Mouse (Mus musculus) stomach, postnatal 0 days (tissue): Measurements from ENCODE around the gene Slc6a6. TPM values are rescaled to one million over a fixed set of nuclear protein-coding genes. Genes with fewer than 3 reads are reported as not detected.

Experiments used
- ATAC-seq: fragments of 200-750 bp; cut with Nextera tagmentation; 2 replicates; pipeline ENCODE4 v1.8.0; 2017; ENCODE audit not compliant: low FRiP score, low TSS enrichment
- DNase-seq: peaks from one replicate; pipeline ENCODE4 v3.0.0-alpha.2; 2016; ENCODE audit warnings: low spot score
- H3K27ac ChIP-seq: fragments of 300-500 bp; sonication (generic); replicated peaks from 2 replicates; pipeline ENCODE4 v1.5.1; 2014; ENCODE audit warnings: mild to moderate bottlenecking, control low read depth
- H3K27me3 ChIP-seq: fragments of 300-500 bp; sonication (generic); 2 replicates; pipeline ENCODE4 v1.6.1; 2014; ENCODE audit warnings: low read length; ENCODE audit not compliant: control insufficient read depth, insufficient read depth
- H3K36me3 ChIP-seq: fragments of 300-500 bp; sonication (generic); 2 replicates; pipeline ENCODE4 v1.6.1; 2014; ENCODE audit warnings: low read length, mixed read lengths; ENCODE audit not compliant: control insufficient read depth, insufficient read depth
- H3K4me1 ChIP-seq: fragments of 300-500 bp; sonication (generic); replicated peaks from 2 replicates; pipeline ENCODE4 v1.6.1; 2014; ENCODE audit warnings: antibody characterized with exemption; ENCODE audit not compliant: control insufficient read depth, insufficient read depth
- H3K4me2 ChIP-seq: fragments of 300-500 bp; sonication (generic); replicated peaks from 2 replicates; pipeline ENCODE4 v1.6.1; 2014; ENCODE audit warnings: low read depth, mild to moderate bottlenecking, control low read depth, moderate library complexity
- H3K4me3 ChIP-seq: fragments of 300-500 bp; sonication (generic); 2 replicates; pipeline ENCODE4 v1.5.1; 2014; ENCODE audit warnings: low read depth, low read length, control low read depth
- H3K9ac ChIP-seq: fragments of 300-500 bp; sonication (generic); 2 replicates; pipeline ENCODE4 v1.6.1; 2014; ENCODE audit warnings: mild to moderate bottlenecking, low read length, control low read depth, mixed read lengths
- H3K9me3 ChIP-seq: fragments of 300-500 bp; sonication (generic); 2 replicates; pipeline ENCODE4 v1.6.1; 2016; ENCODE audit warnings: low read length; ENCODE audit not compliant: control insufficient read depth
- CTCF ChIP-seq: IDR thresholded peaks from 2 replicates; pipeline ENCODE4 v1.5.1; 2016; ENCODE audit warnings: antibody characterized with exemption, low read depth, mild to moderate bottlenecking, moderate library complexity
- EP300 ChIP-seq: optimal IDR thresholded peaks from 2 replicates; pipeline ENCODE3; 2016; ENCODE audit warnings: antibody characterized with exemption
- WGBS: fragments of 180-500 bp; shearing (Covaris S2); extraction: QIAGEN DNeasy Blood & Tissue Kit; methylation state at CpG from one replicate; pipeline ENCODE4 v1.1.7; 2014; 5-methylcytosine and 5-hydroxymethylcytosine counted together
- polyA plus RNA-seq: library from polyadenylated mRNA; unstranded; fragments of >200 nt; fragmentation: Nextera tagmentation; extraction: Ambion mirVana; gene quantifications from 2 replicates; pipeline ENCODE4 v1.2.1, GENCODE M21; 2015

Gene Slc6a6
- polyA plus RNA-seq, 1 experiment from 2014 or later, result 66.5 TPM

- no peaks in the 10 kb centered on the region for H3K36me3 ChIP-seq
- H3K9ac ChIP-seq, result no peak overlapping the region
- ATAC-seq (peak; percentile 84), DNase-seq (peak; percentile 44)
- peak overlapping the region; percentile 73; the same call in 1 of the 2 replicates for H3K27ac ChIP-seq
- 62% methylated on average over 6 of the region's 6 CpGs for WGBS
- H3K27me3 ChIP-seq, result no peaks in the 10 kb centered on the region
- H3K4me1 ChIP-seq, result no peaks in the 10 kb centered on the region
- no peaks in the 10 kb centered on the region for H3K9me3 ChIP-seq
- no peak overlapping the region for H3K4me2 ChIP-seq
- no peak for TF ChIP-seq CTCF
- TF ChIP-seq EP300, result peak; percentile 83
- no peak overlapping the region for H3K4me3 ChIP-seq
Observed at GRCm38 (mm10) chr6:91665267-91665666, 18.6 kb upstream of the Slc6a6 start.

DNA sequence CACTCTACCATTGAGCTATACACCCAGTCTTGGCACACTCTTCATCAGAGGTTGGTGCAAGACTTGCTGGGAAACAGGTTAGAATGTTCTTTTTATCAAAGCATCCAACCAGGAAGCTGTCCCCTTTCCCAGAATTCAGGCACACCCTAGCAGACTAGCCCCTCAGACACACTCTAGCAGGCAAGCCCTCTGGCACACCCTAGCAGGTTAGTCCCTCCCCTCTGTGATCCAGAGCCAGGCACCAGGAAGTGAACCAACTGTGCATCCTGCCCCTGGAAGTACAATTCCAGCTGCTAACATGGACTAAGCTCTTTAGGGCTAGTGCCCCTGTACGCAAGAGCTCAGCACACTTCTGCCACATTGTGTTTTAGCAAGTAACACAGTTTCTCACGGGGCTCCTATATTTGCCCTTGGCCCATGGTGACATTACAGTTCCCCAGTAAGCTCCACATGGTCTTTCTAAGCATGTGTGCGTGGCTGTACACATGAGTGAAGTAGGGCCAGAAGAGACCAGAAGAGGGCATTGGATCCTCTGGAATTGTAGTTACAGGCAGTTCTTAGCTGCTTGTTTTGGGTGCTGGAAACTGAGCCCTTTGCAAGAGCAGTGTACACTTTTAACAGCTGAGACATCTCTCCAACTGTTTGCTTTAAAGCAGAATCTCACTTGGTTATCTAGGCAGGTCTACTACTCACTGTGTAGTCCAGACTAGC lies 17.7 kb upstream of the Slc6a6 start:
- Histone ChIP-seq H3K27ac (peak overlapping the region; percentile 73; the same call in 1 of the 2 replicates), H3K27me3 (no peaks in the 10 kb centered on the region), H3K36me3 (no peaks in the 10 kb centered on the region), H3K4me1 (no peaks in the 10 kb centered on the region), H3K9me3 (no peaks in the 10 kb centered on the region), H3K4me3 (no peak overlapping the region), H3K4me2 (no peak overlapping the region), H3K9ac (no peak overlapping the region)
- ATAC-seq (peak; percentile 86), DNase-seq (peak; percentile 61)
- WGBS, result 86% methylated on average over 3 of the region's 3 CpGs
- 0 out of 2 replicates have a peak, but pooled peaks have one; percentile 9 for TF ChIP-seq CTCF
- no peak for TF ChIP-seq EP300

DNA sequence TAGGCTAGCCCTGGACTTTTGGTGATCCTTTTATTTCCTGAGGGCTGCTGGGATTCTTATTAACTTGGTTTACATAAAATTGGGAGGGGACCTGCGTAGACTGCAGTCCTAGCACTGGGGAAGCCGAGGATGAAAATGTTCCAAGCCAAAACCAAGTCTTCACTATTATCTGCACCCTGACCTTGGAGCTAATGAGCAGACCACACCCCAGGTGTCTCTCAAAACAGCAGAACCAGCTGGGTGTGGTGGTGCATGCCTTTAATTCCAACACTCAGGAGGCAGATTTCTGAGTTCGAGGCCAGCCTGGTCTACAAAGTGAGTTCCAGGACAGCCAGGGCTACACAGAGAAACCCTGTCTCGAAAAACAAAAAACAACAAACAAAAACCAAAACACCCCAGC lies 16.7 kb upstream of the Slc6a6 start:
- Histone ChIP-seq H3K27me3 (no peaks in the 10 kb centered on the region), H3K9me3 (no peaks in the 10 kb centered on the region), H3K36me3 (no peaks in the 10 kb centered on the region), H3K27ac (no peak overlapping the region), H3K9ac (no peak overlapping the region), H3K4me1 (no peaks in the 10 kb centered on the region), H3K4me2 (no peak overlapping the region), H3K4me3 (no peak overlapping the region)
- DNase-seq (no peak), ATAC-seq (no peak)
- 76% methylated on average over 4 of the region's 4 CpGs for WGBS
- TF ChIP-seq CTCF, result no peak
- no peak for TF ChIP-seq EP300

GRCm38 (mm10) chr6:91668276-91668675 lies 15.6 kb upstream of the Slc6a6 start:
- no peaks in the 10 kb centered on the region for H3K9me3 ChIP-seq
- no peak overlapping the region for H3K4me3 ChIP-seq
- H3K9ac ChIP-seq, result no peak overlapping the region
- no peaks in the 10 kb centered on the region for H3K4me1 ChIP-seq
- no peaks in the 10 kb centered on the region for H3K27me3 ChIP-seq
- no peak for ATAC-seq
- TF ChIP-seq EP300 (no peak), CTCF (no peak)
- no peak for DNase-seq
- no peaks in the 10 kb centered on the region for H3K36me3 ChIP-seq
- WGBS, result 52% methylated on average over 5 of the region's 5 CpGs
- H3K27ac ChIP-seq, result no peak overlapping the region
- H3K4me2 ChIP-seq, result no peak overlapping the region

DNA sequence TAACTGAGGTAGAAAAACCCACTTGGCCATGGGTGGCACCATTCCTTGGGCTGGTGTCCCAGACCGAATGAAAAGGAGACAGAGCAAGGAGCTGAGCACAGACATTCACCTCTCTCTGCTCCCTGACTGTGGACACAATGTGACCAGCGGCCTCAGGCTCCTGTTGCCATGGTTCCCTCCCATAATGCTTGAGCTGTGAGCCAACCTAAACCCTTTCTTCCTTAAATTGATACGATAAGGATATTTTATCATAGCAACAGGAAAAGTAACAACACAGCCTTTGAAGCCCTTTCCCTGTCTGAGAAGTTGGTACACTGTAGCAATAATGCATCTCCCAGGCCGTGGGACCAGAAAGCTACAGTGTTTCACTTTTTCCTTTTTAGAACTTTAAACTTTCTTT lies 14.6 kb upstream of the Slc6a6 start:
- ATAC-seq (no peak), DNase-seq (no peak)
- H3K9ac ChIP-seq, result no peak overlapping the region
- H3K36me3 ChIP-seq, result no peaks in the 10 kb centered on the region
- no peaks in the 10 kb centered on the region for H3K4me1 ChIP-seq
- no peak overlapping the region for H3K27ac ChIP-seq
- H3K4me3 ChIP-seq, result no peak overlapping the region
- H3K27me3 ChIP-seq, result no peaks in the 10 kb centered on the region
- no peaks in the 10 kb centered on the region for H3K9me3 ChIP-seq
- no peak overlapping the region for H3K4me2 ChIP-seq
- no peak for TF ChIP-seq EP300
- no peak for TF ChIP-seq CTCF
- WGBS, result 59% methylated on average over 4 of the region's 4 CpGs

- Histone ChIP-seq H3K4me2 (no peak overlapping the region), H3K36me3 (no peaks in the 10 kb centered on the region), H3K4me3 (no peak overlapping the region), H3K4me1 (no peaks in the 10 kb centered on the region), H3K27ac (no peak overlapping the region), H3K9ac (no peak overlapping the region), H3K9me3 (no peaks in the 10 kb centered on the region), H3K27me3 (no peaks in the 10 kb centered on the region)
- WGBS, result 69% methylated on average over 6 of the region's 6 CpGs
- TF ChIP-seq EP300 (no peak), CTCF (no peak)
- DNase-seq, result no peak
- ATAC-seq, result no peak
Observed at GRCm38 (mm10) chr6:91670224-91670623, 13.6 kb upstream of the Slc6a6 start.
